In genomic region chr4:134206488-134207053, GRCm38 (mm10) we compare ENCODE assay signal across 24 mouse cellular contexts. TPM values are rescaled to one million over a fixed set of nuclear protein-coding genes. Genes with fewer than 3 reads are reported as not detected.
DNase-seq lines count a peak whose midpoint lies in the region; ATAC-seq lines count a peak whose summit lies in the region.
"Had no signal": no experiment of that assay in that cellular context is flagged by ENCODE, and none has a peak within 500 bp of the region (broad histone marks: within the 10 kb centered on the region; RNA-seq: fewer than 3 reads in every experiment).

No protein-coding gene starts in this region.

- no peak overlapping the region for H3K27ac ChIP-seq in embryonic facial prominence, embryonic 11.5 days (replicated peaks; ENCODE audit: low read depth, low read length)
- no peak overlapping the region for H3K27ac ChIP-seq in embryonic facial prominence, embryonic 10.5 days (replicated peaks)
- H3K27ac ChIP-seq in kidney, embryonic 16.5 days (ENCODE audit: low read length): peak overlapping the region; percentile 56
- H3K27ac ChIP-seq: embryonic facial prominence, embryonic 12.5 days; forebrain, embryonic 15.5 days; heart, adult 2 months; heart, embryonic 15.5 days; hindbrain, embryonic 10.5 days; hindbrain, embryonic 14.5 days; intestine, embryonic 15.5 days had no signal

- H3K27me3 ChIP-seq in embryonic facial prominence, embryonic 11.5 days (ENCODE audit: control insufficient read depth, insufficient read depth, low read length): no peaks in the 10 kb centered on the region
- H3K27me3 ChIP-seq in embryonic facial prominence, embryonic 10.5 days (replicated peaks; ENCODE audit: low read depth, poor library complexity, severe bottlenecking): 0 out of 2 replicates have a peak, but pooled peaks cover 5% of the 10 kb centered on the region
- no peaks in the 10 kb centered on the region for H3K27me3 ChIP-seq in kidney, embryonic 16.5 days (ENCODE audit: insufficient read depth, low read length)
- H3K27me3 ChIP-seq: forebrain, embryonic 15.5 days; intestine, embryonic 15.5 days had no signal

- no peaks in the 10 kb centered on the region for H3K9me3 ChIP-seq in embryonic facial prominence, embryonic 11.5 days (replicated peaks; ENCODE audit: control insufficient read depth, low read length)
- no peaks in the 10 kb centered on the region for H3K9me3 ChIP-seq in embryonic facial prominence, embryonic 10.5 days
- no peaks in the 10 kb centered on the region for H3K9me3 ChIP-seq in kidney, embryonic 16.5 days (ENCODE audit: low read length)
- H3K9me3 ChIP-seq: embryonic facial prominence, embryonic 12.5 days; forebrain, embryonic 15.5 days; heart, embryonic 15.5 days; hindbrain, embryonic 10.5 days; intestine, embryonic 15.5 days had no signal

- 42% methylated on average over 6 of the region's 6 CpGs for WGBS in embryonic facial prominence, embryonic 11.5 days
- WGBS in embryonic facial prominence, embryonic 10.5 days: 50% methylated on average over 6 of the region's 6 CpGs
- WGBS in kidney, embryonic 16.5 days: 12% methylated on average over 6 of the region's 6 CpGs

- intact Hi-C loops in gastrocnemius, postnatal 36 days (cut with DNase I): no loop called here

- no peak for ATAC-seq in embryonic facial prominence, embryonic 11.5 days (replicated peaks; ENCODE audit: insufficient number of reproducible peaks, low FRiP score, low TSS enrichment, low read depth)
- ATAC-seq in kidney, embryonic 16.5 days (ENCODE audit: low FRiP score, low TSS enrichment): 0 out of 2 replicates have a peak, but pooled peaks have one; percentile 27
- ATAC-seq: forebrain, embryonic 15.5 days; intestine, embryonic 15.5 days had no signal

- no peak overlapping the region for H3K4me2 ChIP-seq in embryonic facial prominence, embryonic 11.5 days (ENCODE audit: low read depth, low read length)
- H3K4me2 ChIP-seq in kidney, embryonic 16.5 days (replicated peaks; ENCODE audit: low read depth, low read length): no peak overlapping the region
- H3K4me2 ChIP-seq: embryonic facial prominence, embryonic 12.5 days; forebrain, embryonic 15.5 days; heart, embryonic 11.5 days; heart, embryonic 15.5 days; hindbrain, embryonic 14.5 days; intestine, embryonic 15.5 days had no signal

- H3K36me3 ChIP-seq in embryonic facial prominence, embryonic 11.5 days (replicated peaks; ENCODE audit: control insufficient read depth, insufficient read depth, low read depth, low read length): no peaks in the 10 kb centered on the region
- no peaks in the 10 kb centered on the region for H3K36me3 ChIP-seq in embryonic facial prominence, embryonic 10.5 days (replicated peaks)
- no peaks in the 10 kb centered on the region for H3K36me3 ChIP-seq in kidney, embryonic 16.5 days (ENCODE audit: insufficient read depth, low read length)
- H3K36me3 ChIP-seq: embryonic facial prominence, embryonic 12.5 days; forebrain, embryonic 15.5 days; heart, embryonic 15.5 days; hindbrain, embryonic 10.5 days; intestine, embryonic 15.5 days had no signal

- peak; percentile 9 for DNase-seq in adrenal gland, postnatal 10 days
- no peak for DNase-seq in adrenal gland, adult 18-20 months (ENCODE audit: low spot score in 2 of 2)
- DNase-seq in embryonic facial prominence, embryonic 11.5 days (ENCODE audit: low spot score): peak; percentile 11
- DNase-seq in embryonic facial prominence, embryonic 10.5 days (ENCODE audit: low spot score): no peak
- no peak for DNase-seq in kidney, adult 9 months
- peak; percentile 12 for DNase-seq in adrenal gland, postnatal 36 days
- no peak for DNase-seq in gastrocnemius, postnatal 36 days
- DNase-seq: cerebellum, adult 2 months; cerebellum, postnatal 10 days; heart, adult 2 months; heart, postnatal 14 days; kidney, adult 8-10 months had no signal

- H3K4me3 ChIP-seq in embryonic facial prominence, embryonic 11.5 days (ENCODE audit: low read depth, low read length): no peak overlapping the region
- H3K4me3 ChIP-seq in embryonic facial prominence, embryonic 10.5 days: no peak overlapping the region
- no peak overlapping the region for H3K4me3 ChIP-seq in kidney, embryonic 16.5 days (ENCODE audit: low read length)
- H3K4me3 ChIP-seq: embryonic facial prominence, embryonic 12.5 days; forebrain, embryonic 15.5 days; heart, adult 2 months; heart, embryonic 15.5 days; hindbrain, embryonic 10.5 days; intestine, embryonic 15.5 days had no signal

- H3K4me1 ChIP-seq in embryonic facial prominence, embryonic 11.5 days (ENCODE audit: control insufficient read depth, insufficient read depth, low read length): no peaks in the 10 kb centered on the region
- peaks cover 15% of the 10 kb centered on the region for H3K4me1 ChIP-seq in embryonic facial prominence, embryonic 10.5 days
- peaks cover 7% of the 10 kb centered on the region; the same call in 1 of the 2 replicates for H3K4me1 ChIP-seq in kidney, embryonic 16.5 days (ENCODE audit: insufficient read depth, low read length)
- H3K4me1 ChIP-seq: forebrain, embryonic 15.5 days; heart, embryonic 15.5 days; intestine, embryonic 15.5 days had no signal

- no peak overlapping the region for H3K9ac ChIP-seq in embryonic facial prominence, embryonic 11.5 days (replicated peaks; ENCODE audit: low read length)
- no peak overlapping the region for H3K9ac ChIP-seq in kidney, embryonic 16.5 days (replicated peaks; ENCODE audit: low read length)
- H3K9ac ChIP-seq: embryonic facial prominence, embryonic 12.5 days; forebrain, embryonic 15.5 days; heart, embryonic 15.5 days; hindbrain, embryonic 14.5 days; intestine, embryonic 15.5 days had no signal

RNA-seq across cellular contexts. Expression of gene Gm7534, which starts 3.8 kb away (rescaled TPM):
- not detected for total RNA-seq in adrenal gland, postnatal 10 days (2021)
- not detected for total RNA-seq in adrenal gland, adult 18-20 months (2021)
- polyA plus RNA-seq in embryonic facial prominence, embryonic 11.5 days (2014; fragmentation: Nextera tagmentation; extraction: Ambion mirVana): 0.14 TPM in 2 replicates
- polyA plus RNA-seq in embryonic facial prominence, embryonic 10.5 days (2016; fragmentation: Nextera tagmentation; extraction: Ambion mirVana): 0.06 and 0.07 TPM in 2 replicates
- 0.25 and 0.28 TPM in 2 replicates for polyA plus RNA-seq in kidney, embryonic 16.5 days (2015; fragmentation: Nextera tagmentation; extraction: Ambion mirVana)
- not detected for total RNA-seq in adrenal gland, postnatal 36 days (2021)
- total RNA-seq in gastrocnemius, postnatal 36 days (2021): not detected
- total RNA-seq: ES-E14; gastrocnemius, adult 8-10 months; gastrocnemius, postnatal 4 days; heart, adult 2 months; heart, postnatal 14 days had no signal
- polyA plus RNA-seq: cerebellum, adult 2 months; embryonic facial prominence, embryonic 12.5 days; forebrain, embryonic 11.5 days; forebrain, embryonic 15.5 days; heart, adult 2 months; heart, embryonic 11.5 days; heart, embryonic 15.5 days; hindbrain, embryonic 10.5 days; hindbrain, embryonic 14.5 days; intestine, embryonic 15.5 days had no signal

RNA-seq across cellular contexts. Expression of gene Cep85, which starts 19.7 kb away (rescaled TPM):
- total RNA-seq in adrenal gland, postnatal 10 days (2021): 10 to 100 TPM; 20.8 to 28.2 TPM
- 10 to 100 TPM; 12.9 to 15.4 TPM for total RNA-seq in adrenal gland, adult 18-20 months (2021)
- 27.5 and 29.4 TPM in 2 replicates for polyA plus RNA-seq in embryonic facial prominence, embryonic 11.5 days (2014; fragmentation: Nextera tagmentation; extraction: Ambion mirVana)
- 32.3 and 33.2 TPM in 2 replicates for polyA plus RNA-seq in embryonic facial prominence, embryonic 10.5 days (2016; fragmentation: Nextera tagmentation; extraction: Ambion mirVana)
- 112 and 141 TPM in 2 replicates for polyA plus RNA-seq in kidney, embryonic 16.5 days (2015; fragmentation: Nextera tagmentation; extraction: Ambion mirVana)
- total RNA-seq in adrenal gland, postnatal 36 days (2021): 10 to 100 TPM; 15.6 to 20.4 TPM
- total RNA-seq in gastrocnemius, postnatal 36 days (2021): 10 to 100 TPM; 51.0 to 64.2 TPM

RNA-seq across cellular contexts. Expression of gene Catsper4, which starts 20.6 kb away (rescaled TPM):
- not detected for total RNA-seq in adrenal gland, postnatal 10 days (2021)
- total RNA-seq in adrenal gland, adult 18-20 months (2021): not detected
- 0.14 TPM in 1 of 2 replicates, not detected in the other for polyA plus RNA-seq in embryonic facial prominence, embryonic 11.5 days (2014; fragmentation: Nextera tagmentation; extraction: Ambion mirVana)
- polyA plus RNA-seq in embryonic facial prominence, embryonic 10.5 days (2016; fragmentation: Nextera tagmentation; extraction: Ambion mirVana): not detected in 2 replicates
- polyA plus RNA-seq in kidney, embryonic 16.5 days (2015; fragmentation: Nextera tagmentation; extraction: Ambion mirVana): 0.24 and 0.35 TPM in 2 replicates
- not detected for total RNA-seq in adrenal gland, postnatal 36 days (2021)
- total RNA-seq in gastrocnemius, postnatal 36 days (2021): 1 to 10 TPM; 1.3 to 1.4 TPM
- total RNA-seq: ES-E14; gastrocnemius, postnatal 4 days; heart, adult 2 months; heart, postnatal 14 days had no signal
- polyA plus RNA-seq: cerebellum, adult 2 months; embryonic facial prominence, embryonic 12.5 days; forebrain, embryonic 11.5 days; forebrain, embryonic 15.5 days; heart, adult 2 months; heart, embryonic 11.5 days; heart, embryonic 15.5 days; hindbrain, embryonic 10.5 days; hindbrain, embryonic 14.5 days had no signal

RNA-seq across cellular contexts. Expression of gene Cnksr1, which starts 31.6 kb away (rescaled TPM):
- under 1 TPM; 0.45 to 0.51 TPM for total RNA-seq in adrenal gland, postnatal 10 days (2021)
- under 1 TPM; 0.66 to 0.99 TPM for total RNA-seq in adrenal gland, adult 18-20 months (2021)
- 0.93 and 1.1 TPM in 2 replicates for polyA plus RNA-seq in embryonic facial prominence, embryonic 11.5 days (2014; fragmentation: Nextera tagmentation; extraction: Ambion mirVana)
- 2.6 and 3.4 TPM in 2 replicates for polyA plus RNA-seq in embryonic facial prominence, embryonic 10.5 days (2016; fragmentation: Nextera tagmentation; extraction: Ambion mirVana)
- polyA plus RNA-seq in kidney, embryonic 16.5 days (2015; fragmentation: Nextera tagmentation; extraction: Ambion mirVana): 9.6 and 10.9 TPM in 2 replicates
- total RNA-seq in adrenal gland, postnatal 36 days (2021): under 1 TPM; 0.23 to 0.40 TPM
- 10 to 100 TPM; 33.7 to 36.3 TPM for total RNA-seq in gastrocnemius, postnatal 36 days (2021)

RNA-seq across cellular contexts. Expression of gene E130218I03Rik, which starts 36.9 kb away (rescaled TPM):
- not detected for total RNA-seq in adrenal gland, postnatal 10 days (2021)
- not detected for total RNA-seq in adrenal gland, adult 18-20 months (2021)
- 0.39 and 0.65 TPM in 2 replicates for polyA plus RNA-seq in embryonic facial prominence, embryonic 11.5 days (2014; fragmentation: Nextera tagmentation; extraction: Ambion mirVana)
- 0.32 and 1.1 TPM in 2 replicates for polyA plus RNA-seq in embryonic facial prominence, embryonic 10.5 days (2016; fragmentation: Nextera tagmentation; extraction: Ambion mirVana)
- 0.62 and 0.67 TPM in 2 replicates for polyA plus RNA-seq in kidney, embryonic 16.5 days (2015; fragmentation: Nextera tagmentation; extraction: Ambion mirVana)
- not detected for total RNA-seq in adrenal gland, postnatal 36 days (2021)
- total RNA-seq in gastrocnemius, postnatal 36 days (2021): not detected
- total RNA-seq: gastrocnemius, postnatal 4 days; heart, adult 2 months; heart, postnatal 14 days had no signal
- polyA plus RNA-seq: forebrain, embryonic 15.5 days; heart, adult 2 months had no signal

Comparison
In these comparisons a context has a peak if more than half of its experiments do, and no peak if none do; other contexts are left out.
1. DNase-seq: peak in adrenal gland, postnatal 10 days (single experiment), embryonic facial prominence, embryonic 11.5 days (single experiment) and adrenal gland, postnatal 36 days (2 of 2); none in adrenal gland, adult 18-20 months (0 of 2), embryonic facial prominence, embryonic 10.5 days (single experiment), kidney, adult 9 months (single experiment) and gastrocnemius, postnatal 36 days (0 of 2).